Mouse (Mus musculus) ovary, adult 18-20 months (tissue): ENCODE measurements around the gene Sema4g.

ENCODE experiments used
- DNase-seq: peaks from one replicate; pipeline ENCODE4 v3.0.0; 2022; ENCODE audit warnings: low spot score, mixed read lengths

The Sema4g gene

GRCm38 (mm10) chr19:45048644-45049365, 59.9 kb downstream of the Sema4g start:
- DNase-seq: no peak

GRCm38 (mm10) chr19:45049523-45049922, 60.6 kb downstream of the Sema4g start:
- DNase-seq: no peak
